ENCODE assay signal across 27 mouse cellular contexts in the genomic region with DNA sequence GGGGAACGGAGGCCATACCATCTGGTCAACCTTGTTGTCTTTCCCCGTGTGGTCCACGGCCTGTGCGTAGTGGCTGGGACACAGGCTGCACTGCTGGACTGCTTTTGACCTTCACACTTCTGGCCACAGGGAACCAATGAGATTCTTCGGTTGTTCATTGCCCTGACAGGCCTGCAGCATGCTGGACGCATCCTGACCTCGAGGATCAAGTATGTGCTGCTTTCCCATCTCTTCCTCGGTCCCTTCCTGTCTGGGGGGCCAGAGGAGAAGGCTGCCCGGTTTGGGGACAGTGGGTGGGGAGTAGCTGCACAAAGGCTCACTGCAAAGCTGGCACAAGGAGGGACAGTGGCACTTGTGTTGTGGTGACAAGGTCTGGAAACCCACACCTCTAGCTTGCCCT. TPM values are rescaled to one million over a fixed set of nuclear protein-coding genes. Genes with fewer than 3 reads are reported as not detected.
A peak's percentile ranks its signal among the peaks of the same experiment; 100 is the strongest.
DNase-seq lines count a peak whose midpoint lies in the region; ATAC-seq lines count a peak whose summit lies in the region.
"Had no signal": no experiment of that assay in that cellular context is flagged by ENCODE, and none has a peak within 500 bp of the region (broad histone marks: within the 10 kb centered on the region; RNA-seq: fewer than 3 reads in every experiment).

No protein-coding gene starts in this region.

- H3K27ac ChIP-seq in forebrain, embryonic 11.5 days (ENCODE audit: low read depth, low read length): no peak overlapping the region
- no peak overlapping the region for H3K27ac ChIP-seq in forebrain, embryonic 12.5 days
- no peak overlapping the region for H3K27ac ChIP-seq in hindbrain, embryonic 14.5 days
- no peak overlapping the region for H3K27ac ChIP-seq in hindbrain, embryonic 10.5 days
- H3K27ac ChIP-seq in midbrain, embryonic 10.5 days (replicated peaks): no peak overlapping the region
- no peak overlapping the region for H3K27ac ChIP-seq in midbrain, embryonic 15.5 days
- H3K27ac ChIP-seq: embryonic facial prominence, embryonic 10.5 days; embryonic facial prominence, embryonic 12.5 days; forebrain, embryonic 13.5 days; forebrain, embryonic 15.5 days had no signal

- DNase-seq in forebrain, embryonic 11.5 days (ENCODE audit: low spot score): peak; percentile 24
- DNase-seq in hindbrain, embryonic 14.5 days (ENCODE audit: low spot score): no peak
- DNase-seq in hindbrain, embryonic 10.5 days (ENCODE audit: low spot score): no peak
- DNase-seq in midbrain, embryonic 10.5 days (ENCODE audit: low spot score): peak; percentile 8
- DNase-seq: adrenal gland, adult 8-10 months; adrenal gland, postnatal 14 days; adrenal gland, postnatal 36 days; B cell, adult 2 months; cerebellum, adult 11-12 months; cerebellum, adult 2 months; cerebellum, adult 9-10 months; cerebellum, postnatal 10 days; cerebellum, postnatal 25 days; forebrain, postnatal 0 days had no signal

- no peaks in the 10 kb centered on the region for H3K9me3 ChIP-seq in forebrain, embryonic 11.5 days (ENCODE audit: control insufficient read depth, low read length)
- H3K9me3 ChIP-seq in forebrain, embryonic 12.5 days: no peaks in the 10 kb centered on the region
- no peaks in the 10 kb centered on the region for H3K9me3 ChIP-seq in hindbrain, embryonic 14.5 days (ENCODE audit: control insufficient read depth, low read length)
- H3K9me3 ChIP-seq in hindbrain, embryonic 10.5 days: no peaks in the 10 kb centered on the region
- no peaks in the 10 kb centered on the region for H3K9me3 ChIP-seq in midbrain, embryonic 10.5 days (replicated peaks)
- no peaks in the 10 kb centered on the region for H3K9me3 ChIP-seq in midbrain, embryonic 15.5 days
- H3K9me3 ChIP-seq: embryonic facial prominence, embryonic 10.5 days; embryonic facial prominence, embryonic 12.5 days; forebrain, embryonic 13.5 days; forebrain, embryonic 15.5 days; G1E had no signal

- WGBS in forebrain, embryonic 11.5 days: 95% methylated on average over 9 of the region's 9 CpGs
- 93% methylated on average over 9 of the region's 9 CpGs for WGBS in forebrain, embryonic 12.5 days
- 93% methylated on average over 9 of the region's 9 CpGs for WGBS in hindbrain, embryonic 14.5 days
- 91% methylated on average over 9 of the region's 9 CpGs for WGBS in hindbrain, embryonic 10.5 days
- WGBS in midbrain, embryonic 10.5 days: 87% methylated on average over 9 of the region's 9 CpGs
- 90% methylated on average over 9 of the region's 9 CpGs for WGBS in midbrain, embryonic 15.5 days

- H3K4me2 ChIP-seq in forebrain, embryonic 11.5 days (ENCODE audit: low read depth, low read length, severe bottlenecking): no peak overlapping the region
- H3K4me2 ChIP-seq in forebrain, embryonic 12.5 days: no peak overlapping the region
- H3K4me2 ChIP-seq in hindbrain, embryonic 14.5 days (replicated peaks): no peak overlapping the region
- H3K4me2 ChIP-seq in midbrain, embryonic 15.5 days: no peak overlapping the region
- H3K4me2 ChIP-seq: embryonic facial prominence, embryonic 12.5 days; forebrain, embryonic 13.5 days; forebrain, embryonic 15.5 days had no signal

- no peak overlapping the region for H3K9ac ChIP-seq in forebrain, embryonic 11.5 days (ENCODE audit: low read length)
- H3K9ac ChIP-seq in forebrain, embryonic 12.5 days: no peak overlapping the region
- no peak overlapping the region for H3K9ac ChIP-seq in hindbrain, embryonic 14.5 days
- H3K9ac ChIP-seq in midbrain, embryonic 15.5 days: no peak overlapping the region
- H3K9ac ChIP-seq: embryonic facial prominence, embryonic 12.5 days; forebrain, embryonic 13.5 days; forebrain, embryonic 15.5 days; forebrain, postnatal 0 days had no signal

- ATAC-seq in forebrain, embryonic 11.5 days (replicated peaks; ENCODE audit: low FRiP score): no peak
- ATAC-seq in forebrain, embryonic 12.5 days (ENCODE audit: low FRiP score): no peak
- 0 out of 2 replicates have a peak, but pooled peaks have one; percentile 37 for ATAC-seq in hindbrain, embryonic 14.5 days (ENCODE audit: low FRiP score)
- no peak for ATAC-seq in midbrain, embryonic 15.5 days (replicated peaks)
- ATAC-seq: activated CD4-positive, CD25-positive, alpha-beta regulatory T cell, adult 4 months; CD4-positive, CD25-positive, alpha-beta regulatory T cell, adult 4 months; forebrain, embryonic 13.5 days; forebrain, embryonic 15.5 days; forebrain, postnatal 0 days; Patski had no signal

- H3K4me1 ChIP-seq in forebrain, embryonic 11.5 days (replicated peaks; ENCODE audit: control insufficient read depth, insufficient read depth, low read length): no peaks in the 10 kb centered on the region
- H3K4me1 ChIP-seq in forebrain, embryonic 12.5 days: no peaks in the 10 kb centered on the region
- H3K4me1 ChIP-seq in hindbrain, embryonic 14.5 days (replicated peaks; ENCODE audit: control insufficient read depth, insufficient read depth, low read length): no peaks in the 10 kb centered on the region
- H3K4me1 ChIP-seq in hindbrain, embryonic 10.5 days (replicated peaks): no peaks in the 10 kb centered on the region
- H3K4me1 ChIP-seq in midbrain, embryonic 10.5 days: no peaks in the 10 kb centered on the region
- no peaks in the 10 kb centered on the region for H3K4me1 ChIP-seq in midbrain, embryonic 15.5 days
- H3K4me1 ChIP-seq: embryonic facial prominence, embryonic 10.5 days; embryonic facial prominence, embryonic 12.5 days; forebrain, embryonic 13.5 days; forebrain, embryonic 15.5 days had no signal

- H3K36me3 ChIP-seq in forebrain, embryonic 11.5 days (ENCODE audit: control insufficient read depth, insufficient read depth, low read length): peaks cover 6% of the 10 kb centered on the region
- peaks cover 84% of the 10 kb centered on the region for H3K36me3 ChIP-seq in forebrain, embryonic 12.5 days (replicated peaks)
- H3K36me3 ChIP-seq in hindbrain, embryonic 14.5 days (replicated peaks; ENCODE audit: control insufficient read depth, insufficient read depth): peaks cover 90% of the 10 kb centered on the region
- peaks cover 92% of the 10 kb centered on the region for H3K36me3 ChIP-seq in hindbrain, embryonic 10.5 days
- peaks cover 89% of the 10 kb centered on the region for H3K36me3 ChIP-seq in midbrain, embryonic 10.5 days
- peaks cover 45% of the 10 kb centered on the region for H3K36me3 ChIP-seq in midbrain, embryonic 15.5 days (replicated peaks)

- no peak overlapping the region for H3K4me3 ChIP-seq in forebrain, embryonic 11.5 days (ENCODE audit: low read depth, low read length)
- H3K4me3 ChIP-seq in forebrain, embryonic 12.5 days (replicated peaks): no peak overlapping the region
- no peak overlapping the region for H3K4me3 ChIP-seq in hindbrain, embryonic 14.5 days (replicated peaks; ENCODE audit: low read length)
- H3K4me3 ChIP-seq in hindbrain, embryonic 10.5 days: no peak overlapping the region
- no peak overlapping the region for H3K4me3 ChIP-seq in midbrain, embryonic 10.5 days
- H3K4me3 ChIP-seq in midbrain, embryonic 15.5 days: no peak overlapping the region
- H3K4me3 ChIP-seq: embryonic facial prominence, embryonic 10.5 days; embryonic facial prominence, embryonic 12.5 days; forebrain, embryonic 13.5 days; forebrain, embryonic 15.5 days had no signal

- H3K27me3 ChIP-seq in forebrain, embryonic 11.5 days (ENCODE audit: control insufficient read depth, insufficient read depth, low read length): no peaks in the 10 kb centered on the region
- H3K27me3 ChIP-seq in forebrain, embryonic 12.5 days: no peaks in the 10 kb centered on the region
- no peaks in the 10 kb centered on the region for H3K27me3 ChIP-seq in hindbrain, embryonic 14.5 days (ENCODE audit: control insufficient read depth, insufficient read depth, low read length)
- no peaks in the 10 kb centered on the region for H3K27me3 ChIP-seq in hindbrain, embryonic 10.5 days (ENCODE audit: insufficient read depth, poor library complexity, severe bottlenecking)
- H3K27me3 ChIP-seq in midbrain, embryonic 10.5 days (ENCODE audit: low read depth, poor library complexity, severe bottlenecking): no peaks in the 10 kb centered on the region
- no peaks in the 10 kb centered on the region for H3K27me3 ChIP-seq in midbrain, embryonic 15.5 days (replicated peaks)
- H3K27me3 ChIP-seq: CH12.LX; embryonic facial prominence, embryonic 12.5 days; forebrain, embryonic 13.5 days; forebrain, embryonic 15.5 days; Patski had no signal

RNA-seq across cellular contexts. Expression of a gene that starts 21.8 kb away (rescaled TPM):
- polyA plus RNA-seq in forebrain, embryonic 11.5 days (2014; fragmentation: Nextera tagmentation; extraction: Ambion mirVana): 88.9 and 93.1 TPM in 2 replicates
- polyA plus RNA-seq in forebrain, embryonic 12.5 days (2016; fragmentation: Nextera tagmentation; extraction: Ambion mirVana): 90.5 and 92.3 TPM in 2 replicates
- 77.3 and 82.5 TPM in 2 replicates for polyA plus RNA-seq in hindbrain, embryonic 14.5 days (2014; fragmentation: Nextera tagmentation; extraction: Ambion mirVana)
- 84.5 and 93.6 TPM in 2 replicates for polyA plus RNA-seq in hindbrain, embryonic 10.5 days (2016; fragmentation: Nextera tagmentation; extraction: Ambion mirVana)
- polyA plus RNA-seq in midbrain, embryonic 10.5 days (2016; fragmentation: Nextera tagmentation; extraction: Ambion mirVana): 97.5 and 99.5 TPM in 2 replicates
- polyA plus RNA-seq in midbrain, embryonic 15.5 days (2015; fragmentation: Nextera tagmentation; extraction: Ambion mirVana): 85.8 and 87.0 TPM in 2 replicates

RNA-seq across cellular contexts. Expression of a gene that starts 34.2 kb away (rescaled TPM):
- polyA plus RNA-seq in forebrain, embryonic 11.5 days (2014; fragmentation: Nextera tagmentation; extraction: Ambion mirVana): not detected in 2 replicates
- not detected in 2 replicates for polyA plus RNA-seq in forebrain, embryonic 12.5 days (2016; fragmentation: Nextera tagmentation; extraction: Ambion mirVana)
- not detected in 2 replicates for polyA plus RNA-seq in hindbrain, embryonic 14.5 days (2014; fragmentation: Nextera tagmentation; extraction: Ambion mirVana)
- polyA plus RNA-seq in hindbrain, embryonic 10.5 days (2016; fragmentation: Nextera tagmentation; extraction: Ambion mirVana): not detected in 2 replicates
- polyA plus RNA-seq in midbrain, embryonic 10.5 days (2016; fragmentation: Nextera tagmentation; extraction: Ambion mirVana): not detected in 2 replicates
- not detected in 2 replicates for polyA plus RNA-seq in midbrain, embryonic 15.5 days (2015; fragmentation: Nextera tagmentation; extraction: Ambion mirVana)
- polyA plus RNA-seq: activated CD4-positive, CD25-positive, alpha-beta regulatory T cell, adult 4 months; CD4-positive, CD25-positive, alpha-beta regulatory T cell, adult 4 months; cerebellum, adult 2 months; cortical plate, adult 2 months; embryonic facial prominence, embryonic 10.5 days; embryonic facial prominence, embryonic 12.5 days; embryonic facial prominence, embryonic 14.5 days; forebrain, embryonic 13.5 days; forebrain, embryonic 15.5 days; forebrain, postnatal 0 days; G1E; Patski had no signal

Comparison
In these comparisons a context has a peak if more than half of its experiments do, and no peak if none do; other contexts are left out.
1. DNase-seq: peak in forebrain, embryonic 11.5 days (single experiment) and midbrain, embryonic 10.5 days (single experiment); none in hindbrain, embryonic 14.5 days (single experiment) and hindbrain, embryonic 10.5 days (single experiment).